Mouse (Mus musculus) gastrocnemius, postnatal 36 days (tissue): ENCODE measurements around the gene Elmo3. TPM values are rescaled to one million over a fixed set of nuclear protein-coding genes. Genes with fewer than 3 reads are reported as not detected.
A peak's percentile ranks its signal among the peaks of the same experiment; 100 is the strongest.

Experiments used
- DNase-seq, 2 experiments: peaks; one replicate each; pipeline ENCODE4 v3.0.0; 2022
- intact Hi-C: fragments of 180-260 bp; cut with DNase I; formaldehyde crosslinking; loops from one replicate; pipeline ENCODE4 v1.15.1; 2025
- microRNA-seq, 2 experiments: library from miRNA; unstranded; fragments of <30 nt; microRNA quantifications; one replicate each; pipeline ENCODE4 v1.2.0; 2021
- total RNA-seq, 2 experiments: library from RNA; stranded (reverse); gene quantifications; 2 replicates each; pipeline ENCODE4 v1.2.3; 2021

Gene Elmo3
- total RNA-seq, 2 experiments from 2014 or later = 0.66 to 0.94 TPM

- intact Hi-C loops = no loop called here
These were observed 42.2 kb downstream of the Elmo3 start, which contains the start of gene Fhod1 for GRCm38 (mm10) chr8:105347428-105348221. Gene Fhod1, minus strand, starts transcription at chr8:105347953.

GRCm38 (mm10) chr8:105348450-105349095, 43.2 kb downstream of the Elmo3 start, which contains the start of gene Slc9a5:
Gene Slc9a5, plus strand, starts transcription at chr8:105348843.
- intact Hi-C loops = no loop called here
- no peak for DNase-seq

More at GRCm38 (mm10) chr8:105347428-105348221, 42.2 kb downstream of the Elmo3 start, which contains the start of gene Fhod1:
- peak; percentile 83 to 92 for DNase-seq

- no peak for DNase-seq
- intact Hi-C loops = no loop called here
These were observed 43.8 kb downstream of the Elmo3 start for GRCm38 (mm10) chr8:105349096-105349771.

- DNase-seq = no peak
- intact Hi-C loops = no loop called here
These were observed 44.8 kb downstream of the Elmo3 start for GRCm38 (mm10) chr8:105350186-105350585.

- no peak for DNase-seq
- intact Hi-C loops = no loop called here
These were observed 48.3 kb downstream of the Elmo3 start for GRCm38 (mm10) chr8:105353583-105354135.

GRCm38 (mm10) chr8:105354549-105354948, 49.1 kb downstream of the Elmo3 start:
- intact Hi-C loops = no loop called here
- no peak for DNase-seq

GRCm38 (mm10) chr8:105355179-105356024, 50.0 kb downstream of the Elmo3 start:
- intact Hi-C loops = no loop called here
- no peak for DNase-seq

GRCm38 (mm10) chr8:105356681-105357080, 51.3 kb downstream of the Elmo3 start:
- DNase-seq = no peak
- intact Hi-C loops = no loop called here

- no peak for DNase-seq
- intact Hi-C loops = loop anchor here (2.0 kb wide), 1 partner anchor 38 kb away; no protein-coding TSS in a partner anchor
These were observed 53.8 kb downstream of the Elmo3 start for GRCm38 (mm10) chr8:105359208-105359607.

- no peak for DNase-seq
- intact Hi-C loops = loop anchor here (2.0 to 5.0 kb wide), 2 partner anchors 37 to 118 kb away; no protein-coding TSS in a partner anchor
These were observed 54.2 kb downstream of the Elmo3 start for GRCm38 (mm10) chr8:105359646-105360045.

Small RNA genes lying within 50 kb of the gene (microRNA-seq; reads per million reads assigned to microRNA genes)
- gene Gm27320 = 0 reads per million in 2 experiments
- gene Mir328 = 552 to 945 reads per million in 2 experiments

Other genes with a start within 250 kb of the Elmo3 start
- not detected for gene Ces3b, start 221.8 kb upstream of the Elmo3 start, total RNA-seq
- not detected for gene Ces4a, start 173.8 kb upstream of the Elmo3 start, total RNA-seq
- 10 to 100 TPM; 45.0 to 53.4 TPM for gene Cbfb, start 134.9 kb upstream of the Elmo3 start, total RNA-seq
- gene D230025D16Rik, start 80.5 kb upstream of the Elmo3 start, total RNA-seq = 10 to 100 TPM; 19.6 to 22.1 TPM
- gene B3gnt9, start 50.4 kb upstream of the Elmo3 start, total RNA-seq = 1 to 10 TPM; 2.0 to 2.2 TPM
- gene Tradd, start 41.0 kb upstream of the Elmo3 start, total RNA-seq = 1 to 10 TPM; 2.8 to 3.7 TPM
- gene Fbxl8, start 41.0 kb upstream of the Elmo3 start, total RNA-seq = 1 to 10 TPM in 1 of 2 experiments, under 1 TPM in 1; 0.87 to 1.3 TPM
- gene Hsf4, start 35.8 kb upstream of the Elmo3 start, total RNA-seq = 1 to 10 TPM; 4.6 to 5.6 TPM
- gene Nol3, start 29.5 kb upstream of the Elmo3 start, total RNA-seq = 10 to 100 TPM; 23.9 to 26.0 TPM
- under 1 TPM; 0.35 to 0.82 TPM for gene 4931428F04Rik, start 15.7 kb upstream of the Elmo3 start, total RNA-seq
- gene Exoc3l, start 9.5 kb upstream of the Elmo3 start, total RNA-seq = 1 to 10 TPM; 1.5 to 2.6 TPM
- 10 to 100 TPM; 21.1 to 25.2 TPM for gene E2f4, start 7.9 kb upstream of the Elmo3 start, total RNA-seq
- gene Lrrc29, start 20.7 kb downstream of the Elmo3 start, total RNA-seq = 1 to 10 TPM in 1 of 2 experiments, under 1 TPM in 1; 0.99 to 1.1 TPM
- 10 to 100 TPM; 18.5 to 20.1 TPM for gene Tmem208, start 20.8 kb downstream of the Elmo3 start, total RNA-seq
- 10 to 100 TPM; 22.0 to 32.0 TPM for gene Fhod1, start 42.4 kb downstream of the Elmo3 start, total RNA-seq
- under 1 TPM; 0.59 to 0.91 TPM for gene Slc9a5, start 43.2 kb downstream of the Elmo3 start, total RNA-seq
- under 1 TPM in 1 of 2 experiments, not detected in 1; 0.07 TPM for gene Plekhg4, start 67.7 kb downstream of the Elmo3 start, total RNA-seq
- not detected for gene Kctd19, start 107.9 kb downstream of the Elmo3 start, total RNA-seq
- under 1 TPM; 0.54 to 0.71 TPM for gene Lrrc36, start 108.0 kb downstream of the Elmo3 start, total RNA-seq
- 10 to 100 TPM; 54.1 to 54.9 TPM for gene Tppp3, start 165.9 kb downstream of the Elmo3 start, total RNA-seq
- gene Zdhhc1, start 191.3 kb downstream of the Elmo3 start, total RNA-seq = 1 to 10 TPM; 8.1 to 8.3 TPM
- gene Hsd11b2, start 213.2 kb downstream of the Elmo3 start, total RNA-seq = under 1 TPM in 1 of 2 experiments, not detected in 1; 0.22 TPM